Mouse (Mus musculus) adrenal gland, postnatal 36 days (tissue): ENCODE results near the gene Zfp385b. TPM values are rescaled to one million over a fixed set of nuclear protein-coding genes. Genes with fewer than 3 reads are reported as not detected.
A peak's percentile ranks its signal among the peaks of the same experiment; 100 is the strongest.
"Not testable (repeated sequence)": the region's sequence is repeated elsewhere in the genome, so short reads cannot be mapped to it uniquely, and the experiment has no call there.

Experiments used
- DNase-seq, 2 experiments: peaks; one replicate each; pipeline ENCODE4 v3.0.0; 2021; ENCODE audit warnings: mixed read lengths in 1 of 2
- total RNA-seq, 2 experiments: library from RNA; stranded (reverse); gene quantifications; 2 replicates each; pipeline ENCODE4 v1.2.3; 2021

Gene Zfp385b
- total RNA-seq, 2 experiments from 2014 or later = 0.30 to 1.1 TPM

- DNase-seq = peak; percentile 66 to 75
Measured at GRCm38 (mm10) chr2:77456602-77457001, 362.8 kb downstream of the Zfp385b start.

GRCm38 (mm10) chr2:77454341-77454937 is 365.0 kb downstream of the Zfp385b start:
- DNase-seq = peak; percentile 17 to 30

- DNase-seq = peak; percentile 53 to 62
Measured at GRCm38 (mm10) chr2:77453786-77454185, 365.7 kb downstream of the Zfp385b start.

- DNase-seq = not testable (repeated sequence)
Measured at GRCm38 (mm10) chr2:77450017-77450416, 369.4 kb downstream of the Zfp385b start.

- DNase-seq = no peak
Measured at GRCm38 (mm10) chr2:77448951-77449480, 370.4 kb downstream of the Zfp385b start.

GRCm38 (mm10) chr2:77444282-77444681 is 375.2 kb downstream of the Zfp385b start:
- DNase-seq = no peak

- DNase-seq = no peak
Measured at GRCm38 (mm10) chr2:77440591-77440990, 378.8 kb downstream of the Zfp385b start.

GRCm38 (mm10) chr2:77436241-77436759 is 383.1 kb downstream of the Zfp385b start:
- DNase-seq = no peak

- DNase-seq = no peak
Measured at GRCm38 (mm10) chr2:77419476-77419875, 400.0 kb downstream of the Zfp385b start.

GRCm38 (mm10) chr2:77418078-77418477 is 401.4 kb downstream of the Zfp385b start:
- DNase-seq = no peak

- DNase-seq = no peak
Measured at GRCm38 (mm10) chr2:77412171-77412570, 407.3 kb downstream of the Zfp385b start.

- DNase-seq = no peak
Measured at GRCm38 (mm10) chr2:77411612-77412011, 407.8 kb downstream of the Zfp385b start.

- DNase-seq = no peak
Measured at GRCm38 (mm10) chr2:77409521-77410135, 409.8 kb downstream of the Zfp385b start.

GRCm38 (mm10) chr2:77408972-77409371 is 410.5 kb downstream of the Zfp385b start:
- peak; percentile 3 to 5 for DNase-seq

GRCm38 (mm10) chr2:77402329-77402728 is 417.1 kb downstream of the Zfp385b start:
- no peak for DNase-seq

- DNase-seq = peak in 1 of 2 experiments; percentile 3
Measured at GRCm38 (mm10) chr2:77401438-77402235, 417.8 kb downstream of the Zfp385b start.

GRCm38 (mm10) chr2:77393881-77394280 is 425.6 kb downstream of the Zfp385b start:
- DNase-seq = no peak

- DNase-seq = no peak
Measured at GRCm38 (mm10) chr2:77388186-77388585, 431.3 kb downstream of the Zfp385b start.

- peak; percentile 53 to 79 for DNase-seq
Measured at GRCm38 (mm10) chr2:77386515-77386914, 432.9 kb downstream of the Zfp385b start.

GRCm38 (mm10) chr2:77382766-77383165 is 436.7 kb downstream of the Zfp385b start:
- DNase-seq = peak in 1 of 2 experiments; percentile 6

GRCm38 (mm10) chr2:77379907-77380306 is 439.5 kb downstream of the Zfp385b start:
- DNase-seq = no peak

- DNase-seq = no peak
Measured at GRCm38 (mm10) chr2:77379332-77379731, 440.1 kb downstream of the Zfp385b start.

GRCm38 (mm10) chr2:77376823-77377222 is 442.6 kb downstream of the Zfp385b start:
- DNase-seq = no peak
